Mouse (Mus musculus) spleen, adult 2 months (tissue): Measurements from ENCODE around the gene Rab9b. TPM values are rescaled to one million over a fixed set of nuclear protein-coding genes. Genes with fewer than 3 reads are reported as not detected.

Experiments used
- DNase-seq, 2 experiments: peaks; one replicate each; pipeline versions ENCODE4 v3.0.0 to v3.0.0-alpha.2; 2012 to 2021; ENCODE audit warnings: low spot score in 2 of 2, low read depth in 1 of 2
- H3K27ac ChIP-seq: fragments of 200-500 bp; 2 replicates; pipeline ENCODE4 v1.5.1; 2012; ENCODE audit warnings: low read length, inconsistent platforms; ENCODE audit not compliant: insufficient read depth
- H3K27me3 ChIP-seq: fragments of 200-500 bp; 2 replicates; pipeline ENCODE4 v1.6.1; 2012; ENCODE audit warnings: mild to moderate bottlenecking, moderate library complexity, low read length, inconsistent platforms; ENCODE audit not compliant: control insufficient read depth, insufficient read depth
- H3K36me3 ChIP-seq: fragments of 200-500 bp; 2 replicates; pipeline ENCODE4 v1.6.1; 2012; ENCODE audit warnings: mild to moderate bottlenecking, low read length, inconsistent platforms; ENCODE audit not compliant: control insufficient read depth, insufficient read depth
- H3K4me1 ChIP-seq: fragments of 200-500 bp; 2 replicates; pipeline ENCODE4 v1.6.1; 2011; ENCODE audit warnings: inconsistent platforms; ENCODE audit not compliant: control insufficient read depth, insufficient read depth, insufficient read length
- H3K4me3 ChIP-seq: fragments of 200-500 bp; 2 replicates; pipeline ENCODE4 v1.5.1; 2011; ENCODE audit warnings: mild to moderate bottlenecking, inconsistent platforms; ENCODE audit not compliant: insufficient read depth, insufficient read length; ENCODE audit errors: extremely low read depth
- CTCF ChIP-seq: fragments of 200-500 bp; IDR thresholded peaks from 2 replicates; pipeline ENCODE4 v1.5.1; 2011; ENCODE audit warnings: mild to moderate bottlenecking, inconsistent platforms; ENCODE audit not compliant: insufficient read depth, insufficient read length, insufficient replicate concordance; ENCODE audit errors: extremely low read depth
- POLR2A ChIP-seq: fragments of 200-500 bp; IDR thresholded peaks from 2 replicates; pipeline ENCODE4 v1.6.1; 2011; ENCODE audit warnings: low read depth, low read length, inconsistent platforms
- WGBS: fragments of 180-500 bp; shearing (Covaris S2); methylation state at CpG from one replicate; pipeline ENCODE4 v1.1.7; 2018; 5-methylcytosine and 5-hydroxymethylcytosine counted together
- polyA plus RNA-seq: library from polyadenylated mRNA; depleted of rRNA; stranded (reverse); fragments of >200 nt; gene quantifications from 2 replicates; pipeline ENCODE4 v1.2.3, GENCODE M21; 2012; rRNA removed

Rab9b gene
- not detected in 2 replicates for polyA plus RNA-seq

DNA sequence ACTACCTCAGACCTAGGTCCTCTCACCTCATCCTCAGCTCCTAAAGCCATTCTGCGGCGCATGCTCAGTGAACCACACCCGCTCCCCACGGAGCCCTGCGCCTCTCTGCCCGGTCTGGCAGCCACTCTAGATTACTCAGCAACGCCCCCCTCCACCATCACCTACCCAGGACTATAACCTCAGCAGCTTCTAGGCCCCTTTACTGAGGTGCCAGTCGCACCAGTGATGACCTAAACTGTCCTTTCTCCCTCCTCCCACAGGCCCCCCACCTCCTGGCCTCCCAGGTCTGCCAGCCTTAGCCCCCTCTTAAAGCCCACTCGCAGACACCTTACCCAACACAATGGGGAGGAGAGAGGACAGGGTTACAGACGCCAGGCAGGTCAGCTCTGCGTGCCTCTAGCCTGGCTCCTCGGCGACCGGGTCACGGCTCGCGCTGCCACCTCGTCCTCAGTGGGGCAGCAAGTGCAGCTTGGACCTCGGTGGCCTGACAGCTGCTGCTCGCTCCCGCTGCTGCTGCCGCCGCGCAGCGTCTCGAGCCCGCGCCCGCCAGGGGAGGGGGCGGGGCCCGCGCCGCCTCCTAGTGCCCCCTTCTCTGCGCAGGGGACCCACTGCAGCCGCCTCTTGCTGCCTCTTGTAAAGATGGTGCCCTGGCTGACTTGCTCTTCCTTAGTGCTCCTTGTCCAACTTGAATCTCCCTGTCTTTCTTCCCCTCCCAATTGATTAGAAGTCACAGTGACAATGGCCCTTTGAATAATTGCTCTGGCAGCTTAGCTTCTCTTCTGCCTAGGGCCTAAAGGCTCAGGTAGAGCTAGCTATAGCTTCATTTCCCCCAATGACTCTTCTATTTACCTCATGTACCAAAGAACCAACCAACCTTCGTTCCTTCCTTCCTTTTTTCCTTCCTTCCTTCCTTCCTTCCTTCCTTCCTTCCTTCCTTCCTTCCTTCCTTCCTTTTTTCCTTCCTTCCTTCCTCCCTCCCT lies at the start of gene Rab9b:
Gene Rab9b, minus strand, starts transcription at position 695 of the 980 bp plus-strand sequence.
- WGBS = 21% methylated on average over 28 of the region's 36 CpGs
- H3K4me3 ChIP-seq = no peak within 1 kb of the TSS

DNA sequence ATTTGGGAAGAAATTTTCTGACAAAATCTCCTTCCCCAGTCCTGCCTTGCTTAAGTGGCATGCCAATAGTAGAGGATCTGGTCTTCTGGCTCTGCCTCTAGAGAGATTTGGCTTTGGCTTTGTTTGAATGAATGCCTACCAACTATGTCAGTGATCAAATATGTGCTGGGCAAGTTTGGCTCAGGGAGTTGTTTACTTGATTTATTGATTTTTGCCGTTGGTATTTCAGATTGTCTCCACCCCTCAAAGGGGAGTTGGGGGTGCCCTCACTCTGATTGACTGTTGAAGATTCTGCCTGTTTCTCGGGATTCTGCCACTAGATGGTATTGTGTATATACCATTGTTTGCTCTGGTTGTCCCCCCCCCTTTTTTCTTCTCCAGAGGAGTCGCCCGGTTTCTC lies 35.8 kb upstream of the Rab9b start:
- H3K27ac ChIP-seq = no peak overlapping the region
- DNase-seq = no peak
- no peak for TF ChIP-seq CTCF
- no peak for TF ChIP-seq POLR2A
- H3K36me3 ChIP-seq = no peaks in the 10 kb centered on the region
- no peaks in the 10 kb centered on the region for H3K4me1 ChIP-seq
- no peaks in the 10 kb centered on the region for H3K27me3 ChIP-seq
- 67% methylated on average over 4 of the region's 4 CpGs for WGBS
- no peak overlapping the region for H3K4me3 ChIP-seq

More for the DNA sequence above, at the start of gene Rab9b:
- DNase-seq = no peak
- H3K4me1 ChIP-seq = no peaks in the 10 kb centered on the region; the same call in 1 of the 2 replicates
- TF ChIP-seq CTCF = no peak
- TF ChIP-seq POLR2A = no peak
- H3K36me3 ChIP-seq = no peaks in the 10 kb centered on the region
- no peaks in the 10 kb centered on the region; the same call in 1 of the 2 replicates for H3K27me3 ChIP-seq
- H3K27ac ChIP-seq = no peak within 1 kb of the TSS

DNA sequence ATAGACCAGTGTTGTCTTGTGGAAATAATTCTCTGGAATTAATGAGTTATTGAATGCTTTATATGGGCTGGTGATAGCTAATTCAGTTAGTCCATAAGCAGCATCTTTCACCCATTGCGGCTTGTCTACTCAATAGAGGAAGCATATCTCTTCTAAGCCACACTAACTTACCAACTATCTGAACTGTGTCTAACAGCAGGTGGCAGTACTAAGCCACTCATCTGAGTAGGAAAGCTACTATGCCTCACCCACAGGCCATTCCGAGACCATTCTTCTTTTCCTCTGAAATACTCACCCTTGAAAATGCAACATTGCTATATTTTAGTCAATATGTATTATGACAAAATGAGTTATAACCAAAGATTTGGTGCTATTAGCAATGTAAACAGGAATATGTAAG lies 27.2 kb upstream of the Rab9b start:
- Histone ChIP-seq H3K4me3 (no peak overlapping the region), H3K4me1 (no peaks in the 10 kb centered on the region), H3K27me3 (no peaks in the 10 kb centered on the region), H3K36me3 (no peaks in the 10 kb centered on the region), H3K27ac (no peak overlapping the region)
- DNase-seq = peak in 1 of 2 experiments; percentile 4
- 41% methylated on average over 2 of the region's 2 CpGs for WGBS
- no peak for TF ChIP-seq POLR2A
- TF ChIP-seq CTCF = no peak

DNA sequence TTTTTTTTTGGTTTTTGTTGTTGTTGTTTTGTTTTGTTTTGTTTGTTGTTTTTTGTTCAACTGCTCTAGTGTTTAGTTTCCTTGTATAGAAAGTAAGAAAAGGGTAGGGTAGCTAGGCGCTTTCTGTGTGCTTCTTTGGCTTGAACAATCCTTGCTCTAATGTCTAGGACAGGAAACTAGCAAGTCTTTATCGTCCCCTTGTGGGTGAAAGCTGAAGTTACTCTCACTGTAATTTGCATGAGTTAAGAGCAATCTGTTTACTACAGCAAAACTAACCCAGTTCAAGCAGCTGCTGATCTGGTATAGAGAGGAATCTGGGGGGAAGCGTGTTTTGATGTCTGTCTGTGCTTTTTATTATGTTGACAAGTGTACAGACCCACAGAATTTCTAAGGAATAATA lies 18.3 kb downstream of the Rab9b start:
- no peak for DNase-seq
- TF ChIP-seq POLR2A = no peak
- TF ChIP-seq CTCF = no peak
- H3K36me3 ChIP-seq = no peaks in the 10 kb centered on the region
- no peaks in the 10 kb centered on the region for H3K27me3 ChIP-seq
- H3K27ac ChIP-seq = no peak overlapping the region
- no peaks in the 10 kb centered on the region for H3K4me1 ChIP-seq
- WGBS = 30% methylated on average over 3 of the region's 3 CpGs
- H3K4me3 ChIP-seq = no peak overlapping the region

DNA sequence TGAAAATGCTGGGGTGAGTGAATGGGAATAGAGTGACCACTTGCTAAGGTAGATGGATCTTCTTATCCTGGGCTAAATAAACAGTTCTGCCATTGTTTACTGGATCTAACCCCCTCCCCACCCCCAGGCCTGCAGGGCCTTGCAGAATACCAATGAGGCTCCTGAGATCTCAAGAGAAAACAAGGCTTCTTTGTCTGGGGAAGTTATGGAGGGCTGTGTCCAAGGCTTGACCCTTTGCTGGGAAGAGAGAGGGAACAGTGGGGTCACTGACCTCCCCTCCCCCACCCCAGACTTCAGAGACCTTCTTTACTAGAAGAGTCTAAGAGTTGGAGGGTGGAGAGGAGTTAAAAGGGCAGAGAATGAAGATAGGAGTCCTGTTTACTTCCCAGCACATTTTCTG lies 39.9 kb downstream of the Rab9b start:
- no peak overlapping the region for H3K4me3 ChIP-seq

DNA sequence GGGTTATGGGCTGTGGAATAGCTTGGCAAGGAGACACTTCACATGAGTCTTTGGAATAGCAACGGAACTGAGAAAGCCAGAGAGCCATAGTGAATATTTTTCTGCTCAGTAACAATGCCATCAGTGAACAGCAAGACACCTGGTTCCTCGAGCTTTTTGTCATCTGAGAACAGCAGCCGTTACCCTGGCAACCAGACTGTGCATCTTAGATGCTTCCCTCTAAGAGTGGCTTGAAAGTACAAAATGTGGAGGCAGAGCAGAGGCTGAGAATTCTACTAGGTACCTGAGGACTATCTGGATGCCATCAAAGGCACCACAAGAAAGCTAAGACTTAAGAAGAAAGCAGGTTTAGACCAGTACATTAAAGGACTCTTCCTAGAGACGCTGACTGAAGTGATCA lies 43.5 kb downstream of the Rab9b start:
- Histone ChIP-seq H3K4me3 (no peak overlapping the region), H3K27me3 (no peaks in the 10 kb centered on the region), H3K27ac (no peak overlapping the region), H3K4me1 (no peaks in the 10 kb centered on the region), H3K36me3 (no peaks in the 10 kb centered on the region)
- DNase-seq = no peak
- TF ChIP-seq CTCF = no peak
- TF ChIP-seq POLR2A = no peak
- 76% methylated on average over 4 of the region's 4 CpGs for WGBS

More for the DNA sequence above, 39.9 kb downstream of the Rab9b start:
- TF ChIP-seq CTCF (no peak), POLR2A (no peak)
- no peak overlapping the region for H3K27ac ChIP-seq
- H3K36me3 ChIP-seq = no peaks in the 10 kb centered on the region
- H3K4me1 ChIP-seq = no peaks in the 10 kb centered on the region
- DNase-seq = no peak
- no peaks in the 10 kb centered on the region for H3K27me3 ChIP-seq

DNA sequence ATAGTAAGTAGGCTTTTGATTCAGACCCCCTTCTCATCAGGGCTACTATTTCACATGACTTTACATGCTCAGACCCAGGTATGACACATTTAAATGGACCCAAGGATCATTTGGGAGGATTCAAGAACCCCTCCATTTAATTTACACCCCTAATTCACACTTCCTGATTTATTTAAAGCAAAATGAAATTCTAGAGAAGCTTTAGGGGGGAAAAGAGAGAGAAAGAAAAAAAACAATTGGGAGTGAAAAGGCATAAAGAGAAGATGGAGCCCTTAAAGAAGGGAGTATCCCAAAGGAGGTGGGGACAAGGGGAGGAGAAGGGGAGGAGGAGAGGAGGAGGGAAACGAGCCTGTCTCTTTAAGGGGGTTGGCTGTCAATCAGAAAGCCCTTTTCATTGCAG lies 46.2 kb downstream of the Rab9b start, which contains the start of gene Plp1:
Gene Plp1, plus strand, starts transcription at position 301 of the 400 bp plus-strand sequence.
- Histone ChIP-seq H3K36me3 (no peaks in the 10 kb centered on the region), H3K27ac (no peak within 1 kb of the TSS), H3K27me3 (no peaks in the 10 kb centered on the region), H3K4me3 (no peak within 1 kb of the TSS), H3K4me1 (no peaks in the 10 kb centered on the region)
- no peak for TF ChIP-seq POLR2A
- TF ChIP-seq CTCF = no peak
- no peak for DNase-seq
- 72% methylated on average over 1 of the region's 1 CpGs for WGBS
